ENCODE assay signal across 17 mouse cellular contexts in genomic region chr17:56686801-56687200, GRCm38 (mm10). TPM values are rescaled to one million over a fixed set of nuclear protein-coding genes. Genes with fewer than 3 reads are reported as not detected.
"Had no signal": no experiment of that assay in that cellular context is flagged by ENCODE, and none has a peak within 500 bp of the region (broad histone marks: within the 10 kb centered on the region; RNA-seq: fewer than 3 reads in every experiment).

No protein-coding gene starts in this region.

- H3K9ac ChIP-seq: limb, embryonic 12.5 days; liver, embryonic 14.5 days; lung, embryonic 15.5 days; midbrain, embryonic 15.5 days; neural tube, embryonic 12.5 days had no signal

- H3K27me3 ChIP-seq: limb, embryonic 12.5 days; lung, embryonic 15.5 days; megakaryocyte, embryonic 14.5 days; midbrain, embryonic 15.5 days; neural tube, embryonic 12.5 days had no signal

- H3K4me1 ChIP-seq: limb, embryonic 12.5 days; lung, embryonic 15.5 days had no signal

- H3K4me2 ChIP-seq: limb, embryonic 12.5 days; lung, embryonic 15.5 days; midbrain, embryonic 11.5 days; midbrain, embryonic 15.5 days; neural tube, embryonic 12.5 days had no signal

- H3K9me3 ChIP-seq: limb, embryonic 12.5 days; lung, embryonic 15.5 days; megakaryocyte, embryonic 14.5 days; midbrain, embryonic 15.5 days; neural tube, embryonic 12.5 days had no signal

- ATAC-seq: intestine, embryonic 16.5 days; midbrain, embryonic 15.5 days had no signal

- H3K4me3 ChIP-seq: limb, embryonic 12.5 days; lung, embryonic 15.5 days; megakaryocyte, embryonic 14.5 days; midbrain, embryonic 15.5 days; neural tube, embryonic 12.5 days had no signal

- H3K27ac ChIP-seq: kidney, postnatal 0 days; limb, embryonic 12.5 days; lung, embryonic 15.5 days; macrophage; midbrain, embryonic 15.5 days; neural tube, embryonic 12.5 days had no signal

- DNase-seq: kidney, adult 9 months; kidney, postnatal 36 days; layer of hippocampus, adult 9-11 months; layer of hippocampus, postnatal 36 days; lung, postnatal 14 days; thymus, postnatal 4 days had no signal

RNA-seq across cellular contexts. Expression of gene Catsperd, which starts 58.9 kb away (rescaled TPM):
- total RNA-seq: neutrophil, adult 5-6 weeks had no signal
- polyA plus RNA-seq: macrophage had no signal
